Mouse (Mus musculus) intestine, embryonic 14.5 days (tissue): ENCODE results near the gene Bmp4. TPM values are rescaled to one million over a fixed set of nuclear protein-coding genes. Genes with fewer than 3 reads are reported as not detected.

Source experiments
- ATAC-seq: fragments of 200-750 bp; cut with Nextera tagmentation; replicated peaks from 2 replicates; pipeline ENCODE4 v1.8.0; 2017; ENCODE audit warnings: low read depth, moderate number of reproducible peaks, moderate TSS enrichment, moderate library complexity; ENCODE audit not compliant: low FRiP score, low TSS enrichment
- DNase-seq: peaks from one replicate; pipeline ENCODE4 v3.0.0-alpha.2; 2018; ENCODE audit warnings: low spot score
- H3K27ac ChIP-seq: fragments of 300-500 bp; sonication (generic); 2 replicates; pipeline ENCODE4 v1.5.1; 2014; ENCODE audit warnings: low read depth, mild to moderate bottlenecking, control low read depth
- H3K27me3 ChIP-seq: fragments of 300-500 bp; sonication (generic); replicated peaks from 2 replicates; pipeline ENCODE4 v1.6.1; 2014; ENCODE audit warnings: low read length, control low read depth; ENCODE audit not compliant: control insufficient read depth, insufficient read depth
- H3K36me3 ChIP-seq: fragments of 300-500 bp; sonication (generic); 2 replicates; pipeline ENCODE4 v1.6.1; 2014; ENCODE audit warnings: low read length, control low read depth; ENCODE audit not compliant: control insufficient read depth, insufficient read depth
- H3K4me1 ChIP-seq: fragments of 300-500 bp; sonication (generic); replicated peaks from 2 replicates; pipeline ENCODE4 v1.6.1; 2014; ENCODE audit warnings: low read length, control low read depth, mixed read lengths; ENCODE audit not compliant: control insufficient read depth, insufficient read depth
- H3K4me2 ChIP-seq: fragments of 300-500 bp; sonication (generic); 2 replicates; pipeline ENCODE4 v1.6.1; 2014; ENCODE audit warnings: low read length
- H3K4me3 ChIP-seq: fragments of 300-500 bp; sonication (generic); 2 replicates; pipeline ENCODE4 v1.5.1; 2014; ENCODE audit warnings: low read depth, low read length, control low read depth, mixed read lengths
- H3K9ac ChIP-seq: fragments of 300-500 bp; sonication (generic); 2 replicates; pipeline ENCODE4 v1.6.1; 2014; ENCODE audit warnings: mild to moderate bottlenecking, low read length
- H3K9me3 ChIP-seq: fragments of 300-500 bp; sonication (generic); 2 replicates; pipeline ENCODE4 v1.6.1; 2016; ENCODE audit warnings: low read length, control low read depth; ENCODE audit not compliant: control insufficient read depth
- WGBS: fragments of 180-500 bp; shearing (Covaris S2); extraction: QIAGEN DNeasy Blood & Tissue Kit; methylation state at CpG from one replicate; pipeline ENCODE4 v1.1.7; 2014; 5-methylcytosine and 5-hydroxymethylcytosine counted together
- polyA plus RNA-seq: library from polyadenylated mRNA; unstranded; fragments of >200 nt; fragmentation: Nextera tagmentation; extraction: Ambion mirVana; gene quantifications from 2 replicates; pipeline ENCODE4 v1.2.1, GENCODE M21; 2014

Gene Bmp4
- polyA plus RNA-seq, 1 experiment from 2014 or later: 62.9 TPM

DNA sequence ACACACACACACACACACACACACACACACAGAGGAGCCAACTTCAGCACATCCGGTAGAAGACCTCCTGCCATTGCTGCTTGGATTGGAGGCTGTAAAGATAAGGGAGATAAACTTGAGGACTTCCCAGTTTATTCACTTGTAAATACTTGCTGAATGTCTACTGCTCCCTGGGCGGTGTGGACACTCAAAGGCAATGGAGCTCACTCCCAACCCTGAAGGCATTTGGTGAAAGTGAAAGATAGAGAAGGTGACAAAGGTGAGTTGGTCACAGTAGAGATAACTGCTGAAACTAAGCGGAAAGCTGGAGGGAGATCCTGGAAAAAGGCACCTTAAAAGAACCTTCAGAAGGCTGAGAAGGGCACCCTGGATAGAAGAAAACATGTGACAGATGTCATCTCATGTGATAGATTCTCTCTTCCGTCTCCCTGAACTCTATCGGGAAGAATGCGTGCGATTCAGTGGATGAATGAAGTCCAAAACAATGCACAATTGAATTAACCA lies 22.1 kb upstream of the Bmp4 start:
- no peaks in the 10 kb centered on the region for H3K9me3 ChIP-seq
- no peaks in the 10 kb centered on the region for H3K36me3 ChIP-seq
- DNase-seq: no peak
- H3K4me1 ChIP-seq: no peaks in the 10 kb centered on the region
- ATAC-seq: no peak
- H3K9ac ChIP-seq: no peak overlapping the region
- no peak overlapping the region for H3K27ac ChIP-seq
- H3K4me2 ChIP-seq: no peak overlapping the region
- H3K4me3 ChIP-seq: no peak overlapping the region
- 0 out of 2 replicates have a peak, but pooled peaks cover 4% of the 10 kb centered on the region for H3K27me3 ChIP-seq
- WGBS: 63% methylated on average over 7 of the region's 7 CpGs

DNA sequence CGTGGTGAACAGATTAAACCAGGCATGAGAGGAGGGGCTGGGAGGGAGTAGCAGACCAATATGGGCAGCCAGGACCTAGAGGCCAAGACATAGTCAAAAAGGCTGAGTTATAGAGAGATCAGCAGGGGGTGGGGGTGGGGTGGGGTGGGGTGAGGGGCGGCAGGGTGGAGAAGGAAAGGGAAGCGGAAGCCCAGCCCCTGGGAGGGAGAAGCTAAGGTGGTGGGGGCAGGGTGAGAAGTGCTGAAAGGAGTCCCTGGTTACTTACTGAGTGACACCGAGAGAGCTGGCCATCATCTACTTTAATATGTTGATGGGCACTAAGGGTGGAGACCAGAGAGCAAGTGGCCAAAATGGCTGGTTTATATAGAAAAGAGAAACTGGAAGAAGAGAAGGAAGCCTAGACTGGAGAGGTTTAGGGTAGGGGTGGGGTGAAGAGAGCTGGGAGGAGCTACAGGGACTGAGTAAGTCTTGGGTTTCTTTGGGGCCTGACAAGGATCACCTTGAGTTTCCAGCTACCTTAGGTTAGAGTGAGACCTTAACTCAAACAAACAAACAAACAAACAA lies 20.2 kb upstream of the Bmp4 start:
- H3K36me3 ChIP-seq: no peaks in the 10 kb centered on the region
- no peak overlapping the region for H3K9ac ChIP-seq
- no peak for ATAC-seq
- 55% methylated on average over 4 of the region's 4 CpGs for whole genome bisulfite sequencing
- no peak overlapping the region for H3K4me2 ChIP-seq
- H3K4me1 ChIP-seq: no peaks in the 10 kb centered on the region
- H3K27me3 ChIP-seq: 0 out of 2 replicates have a peak, but pooled peaks cover 3% of the 10 kb centered on the region
- no peaks in the 10 kb centered on the region for H3K9me3 ChIP-seq
- H3K27ac ChIP-seq: no peak overlapping the region
- DNase-seq: no peak
- H3K4me3 ChIP-seq: no peak overlapping the region

GRCm38 (mm10) chr14:46409016-46409415 lies 18.5 kb upstream of the Bmp4 start:
- no peak for ATAC-seq
- H3K36me3 ChIP-seq: no peaks in the 10 kb centered on the region
- H3K9me3 ChIP-seq: no peaks in the 10 kb centered on the region
- no peak for DNase-seq
- no peaks in the 10 kb centered on the region for H3K27me3 ChIP-seq
- no peak overlapping the region for H3K4me3 ChIP-seq
- no peaks in the 10 kb centered on the region for H3K4me1 ChIP-seq
- no peak overlapping the region for H3K9ac ChIP-seq
- H3K27ac ChIP-seq: no peak overlapping the region
- 75% methylated on average over 10 of the region's 10 CpGs for WGBS
- H3K4me2 ChIP-seq: no peak overlapping the region

GRCm38 (mm10) chr14:46408319-46408718 lies 17.9 kb upstream of the Bmp4 start:
- no peak overlapping the region for H3K4me2 ChIP-seq
- no peak for DNase-seq
- 70% methylated on average over 3 of the region's 3 CpGs for WGBS
- H3K27me3 ChIP-seq: no peaks in the 10 kb centered on the region
- no peak for ATAC-seq
- H3K9ac ChIP-seq: no peak overlapping the region
- no peaks in the 10 kb centered on the region for H3K9me3 ChIP-seq
- no peaks in the 10 kb centered on the region for H3K4me1 ChIP-seq
- H3K4me3 ChIP-seq: no peak overlapping the region
- H3K36me3 ChIP-seq: no peaks in the 10 kb centered on the region
- H3K27ac ChIP-seq: no peak overlapping the region

GRCm38 (mm10) chr14:46399925-46400324 lies 9.5 kb upstream of the Bmp4 start:
- Histone ChIP-seq H3K27ac (no peak overlapping the region), H3K36me3 (no peaks in the 10 kb centered on the region), H3K4me3 (no peak overlapping the region), H3K9me3 (no peaks in the 10 kb centered on the region), H3K4me1 (no peaks in the 10 kb centered on the region), H3K4me2 (no peak overlapping the region), H3K27me3 (peaks cover 30% of the 10 kb centered on the region), H3K9ac (no peak overlapping the region)
- DNase-seq (no peak), ATAC-seq (no peak)
- 83% methylated on average over 2 of the region's 2 CpGs for WGBS

GRCm38 (mm10) chr14:46398091-46398695 lies 7.7 kb upstream of the Bmp4 start:
- peak overlapping the region; percentile 50 for H3K4me2 ChIP-seq
- 5% methylated on average over 27 of the region's 27 CpGs for WGBS
- H3K36me3 ChIP-seq: no peaks in the 10 kb centered on the region
- H3K4me3 ChIP-seq: peak overlapping the region; percentile 29
- ATAC-seq: peak; percentile 43; the same call in 1 of the 2 replicates
- H3K9ac ChIP-seq: no peak overlapping the region
- H3K4me1 ChIP-seq: no peaks in the 10 kb centered on the region
- peak; percentile 71 for DNase-seq
- peaks cover 30% of the 10 kb centered on the region for H3K27me3 ChIP-seq
- no peaks in the 10 kb centered on the region for H3K9me3 ChIP-seq
- no peak overlapping the region for H3K27ac ChIP-seq

GRCm38 (mm10) chr14:46391621-46392170 lies 1.2 kb upstream of the Bmp4 start:
- Histone ChIP-seq H3K4me1 (no peaks in the 10 kb centered on the region), H3K4me3 (no peak overlapping the region), H3K4me2 (no peak overlapping the region), H3K36me3 (no peaks in the 10 kb centered on the region), H3K9me3 (no peaks in the 10 kb centered on the region), H3K9ac (no peak overlapping the region), H3K27me3 (peaks cover 25% of the 10 kb centered on the region), H3K27ac (no peak overlapping the region)
- no peak for ATAC-seq
- no peak for DNase-seq
- 51% methylated on average over 6 of the region's 6 CpGs for WGBS

DNA sequence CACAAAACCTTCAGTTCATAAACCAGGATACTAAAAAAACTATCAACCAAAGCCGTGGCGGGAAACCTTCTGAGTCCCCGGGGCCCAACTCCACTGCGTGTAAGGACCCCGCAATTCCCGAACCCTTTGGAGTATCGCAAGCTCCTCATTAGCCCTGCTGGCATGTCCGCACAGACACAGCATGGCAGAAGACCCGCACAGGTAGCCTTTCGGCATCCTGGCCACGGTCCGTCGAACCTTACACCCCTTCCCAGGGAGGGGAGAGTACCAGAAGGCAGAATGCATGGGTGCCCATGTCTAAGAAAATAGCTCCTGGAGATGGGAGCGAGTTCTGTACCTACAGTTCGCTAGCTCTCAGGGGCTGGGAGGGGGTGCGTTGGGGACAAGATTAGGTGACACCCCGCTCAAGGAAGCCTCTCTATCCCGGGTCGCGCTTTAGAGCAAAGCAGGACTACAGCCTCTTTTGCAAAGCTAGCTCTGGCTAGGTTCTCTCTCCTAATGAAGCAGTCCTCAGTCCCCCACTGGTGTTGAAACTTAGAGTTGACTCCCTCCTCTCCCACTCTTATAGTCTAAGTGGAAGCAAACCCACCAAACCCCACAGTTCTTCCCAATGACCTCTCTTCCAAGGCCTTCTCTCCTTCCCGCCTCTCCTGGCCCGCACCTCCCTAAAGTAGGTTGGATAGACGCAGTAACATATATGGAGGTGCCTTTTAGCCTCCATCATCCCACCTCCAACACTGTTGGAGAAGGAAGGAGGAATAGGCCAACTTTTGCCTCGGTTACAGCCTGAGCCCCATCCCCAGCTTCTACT lies 826 bp downstream of the Bmp4 start:
- H3K27me3 ChIP-seq: peaks cover 25% of the 10 kb centered on the region
- H3K36me3 ChIP-seq: no peaks in the 10 kb centered on the region
- DNase-seq: peak; percentile 67
- H3K9ac ChIP-seq: peak overlapping the region; percentile 86
- ATAC-seq: no peak
- H3K9me3 ChIP-seq: no peaks in the 10 kb centered on the region
- 5% methylated on average over 24 of the region's 24 CpGs for WGBS
- peak overlapping the region; percentile 73 for H3K4me2 ChIP-seq
- peak overlapping the region; percentile 60 for H3K4me3 ChIP-seq
- H3K4me1 ChIP-seq: no peaks in the 10 kb centered on the region
- peak overlapping the region; percentile 91 for H3K27ac ChIP-seq
